Mouse (Mus musculus): Measurements from ENCODE around the gene Tmem161a.

The Tmem161a gene

GRCm38 (mm10) chr8:70172043-70172681 is at the start of gene Tmem161a:
Tmem161a (plus strand) TSS chr8:70172356.
- in situ Hi-C loops (cut with MboI; ENCODE audit: low pct_unique_long_range_greater_than_20kb in 1 of 2, low sequenced_read_pairs in 2 of 2, unreplicated experiment in 1 of 2), result no loop called here

DNA sequence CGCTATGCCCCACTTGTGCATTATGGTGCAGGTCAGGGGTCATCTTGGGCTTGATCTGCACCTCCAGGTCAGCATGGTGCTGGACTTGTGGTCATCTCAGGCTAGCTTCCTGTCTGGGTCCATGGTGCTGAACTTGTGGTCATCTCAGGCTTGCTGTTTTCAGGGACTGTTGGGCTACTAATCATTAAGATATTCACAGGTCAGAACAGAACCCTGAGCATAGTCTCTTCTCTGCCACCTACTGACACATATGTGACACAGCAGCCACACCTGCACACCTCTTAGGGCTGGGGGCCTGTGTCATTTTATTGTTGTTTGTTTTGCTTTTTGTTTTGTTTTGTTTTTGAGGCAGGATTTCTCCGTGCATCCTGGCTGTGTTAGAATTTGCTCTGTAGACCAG is 49.3 kb upstream of the Tmem161a start:
- in situ Hi-C loops (cut with MboI; ENCODE audit: low pct_unique_long_range_greater_than_20kb in 1 of 2, low sequenced_read_pairs in 2 of 2, unreplicated experiment in 1 of 2), result no loop called here

DNA sequence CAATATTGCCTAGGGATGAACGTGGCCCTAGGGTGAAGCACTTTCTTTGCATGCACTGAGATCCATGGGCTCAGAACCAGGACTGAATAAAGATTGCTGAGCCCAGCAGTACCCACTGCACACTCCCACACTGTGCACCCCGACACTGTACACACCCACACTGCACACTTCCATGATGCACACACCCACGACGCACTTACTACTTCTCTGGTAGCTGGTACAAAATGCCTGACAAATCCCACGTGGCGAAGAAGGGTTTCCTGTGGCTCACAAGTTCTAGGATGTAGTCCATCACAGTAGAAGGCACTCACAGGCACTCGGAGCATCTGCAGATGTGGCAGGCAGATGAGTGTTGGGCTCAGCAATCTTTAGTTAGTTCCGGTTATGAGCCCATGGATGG is 47.2 kb upstream of the Tmem161a start:
- in situ Hi-C loops (cut with MboI; ENCODE audit: low pct_unique_long_range_greater_than_20kb in 1 of 2, low sequenced_read_pairs in 2 of 2, unreplicated experiment in 1 of 2), result no loop called here

DNA sequence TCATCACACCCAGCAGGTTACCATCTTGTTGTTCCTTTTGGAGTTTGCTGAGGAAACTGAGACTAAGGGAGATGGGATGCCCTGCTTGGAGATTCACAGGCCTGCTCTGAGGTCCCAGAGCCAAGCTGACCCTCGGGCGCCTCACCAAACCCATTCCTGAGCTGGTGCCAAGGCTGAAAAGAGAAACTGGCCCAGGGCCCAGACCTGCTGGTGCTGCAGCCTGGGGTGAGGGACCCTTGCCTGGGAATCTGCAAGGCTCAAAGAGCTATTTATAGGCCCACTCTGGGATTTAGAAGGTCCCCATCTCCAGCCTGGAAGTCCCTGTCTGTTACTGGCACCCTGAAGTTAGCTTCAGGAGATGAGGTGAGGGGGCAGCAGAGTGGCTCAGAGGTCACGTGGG is 43.7 kb upstream of the Tmem161a start:
- in situ Hi-C loops (cut with MboI; ENCODE audit: low pct_unique_long_range_greater_than_20kb in 1 of 2, low sequenced_read_pairs in 2 of 2, unreplicated experiment in 1 of 2), result no loop called here

DNA sequence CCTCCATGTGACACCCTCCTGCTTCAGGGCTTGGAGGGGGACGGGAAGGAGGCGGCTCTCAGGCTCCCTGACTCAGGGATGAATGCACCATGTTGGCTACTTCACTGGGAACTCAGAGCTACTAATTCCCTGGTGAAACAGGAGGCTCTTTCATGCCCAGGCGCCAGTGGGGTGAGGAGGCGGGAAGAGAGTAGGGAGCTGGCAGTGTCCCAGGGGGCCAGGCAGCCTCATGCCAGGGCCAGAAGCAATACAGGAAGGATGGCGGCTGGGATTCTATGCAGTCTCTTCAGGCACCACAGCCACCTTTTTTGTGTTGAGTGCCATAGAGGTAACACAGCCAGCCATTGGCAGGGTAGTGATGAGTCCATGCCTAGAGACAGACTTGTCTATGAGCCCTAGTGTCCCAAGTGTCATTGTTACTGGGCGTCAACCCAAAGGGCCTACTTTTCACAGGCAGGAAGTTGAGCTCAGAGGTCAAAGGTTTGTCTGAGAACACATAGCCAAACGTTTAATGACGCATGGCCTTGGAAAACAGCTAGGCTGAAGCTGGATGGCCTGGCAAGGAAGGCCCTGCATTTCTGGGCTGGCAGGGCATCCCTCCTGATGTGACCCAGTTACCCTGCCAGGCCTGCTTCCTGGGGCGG is 42.7 kb upstream of the Tmem161a start:
- in situ Hi-C loops (cut with MboI; ENCODE audit: low pct_unique_long_range_greater_than_20kb in 1 of 2, low sequenced_read_pairs in 2 of 2, unreplicated experiment in 1 of 2), result no loop called here

GRCm38 (mm10) chr8:70130066-70130465 is 42.1 kb upstream of the Tmem161a start:
- in situ Hi-C loops (cut with MboI; ENCODE audit: low pct_unique_long_range_greater_than_20kb in 1 of 2, low sequenced_read_pairs in 2 of 2, unreplicated experiment in 1 of 2), result no loop called here

DNA sequence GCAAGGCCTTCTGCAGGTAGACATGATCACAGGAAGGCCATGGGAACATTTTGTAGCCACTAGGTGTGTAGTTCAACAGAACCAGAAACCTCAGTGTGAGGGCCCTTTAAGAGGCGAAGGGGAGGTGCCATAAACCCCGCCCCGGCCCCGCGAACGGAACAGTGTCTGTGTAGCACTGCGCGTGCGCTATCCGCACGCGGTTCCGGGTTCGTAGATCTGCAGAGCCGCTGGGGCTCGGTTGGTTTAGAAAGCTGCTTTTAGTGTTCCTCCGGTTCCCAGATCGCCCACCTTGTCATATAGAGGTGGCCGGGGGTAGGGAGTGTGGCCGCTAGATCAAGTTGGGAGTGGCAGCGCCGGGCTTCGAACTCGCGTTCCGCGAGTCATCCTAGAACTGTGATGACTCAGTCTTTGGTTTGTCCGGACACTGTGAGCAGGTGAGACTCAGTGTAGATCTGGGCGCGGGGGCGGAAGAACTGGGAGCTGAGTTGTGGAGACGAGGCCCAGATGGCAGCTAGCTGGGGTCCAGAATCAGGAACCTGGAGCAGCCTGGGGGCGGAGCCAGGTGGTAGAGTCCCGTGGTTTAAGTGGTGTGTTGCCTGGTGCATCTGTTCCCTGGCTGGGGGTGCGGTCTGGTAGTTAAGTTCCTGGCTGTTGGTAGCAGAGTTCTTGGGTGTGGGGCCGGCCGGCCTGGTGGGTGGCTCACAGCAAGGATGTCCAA is 40.8 kb upstream of the Tmem161a start, which contains the start of gene Nr2c2ap:
TSS of gene Nr2c2ap (plus strand) at position 168 of the 718 bp plus-strand sequence.
- in situ Hi-C loops (cut with MboI; ENCODE audit: low pct_unique_long_range_greater_than_20kb in 1 of 2, low sequenced_read_pairs in 2 of 2, unreplicated experiment in 1 of 2), result no loop called here

DNA sequence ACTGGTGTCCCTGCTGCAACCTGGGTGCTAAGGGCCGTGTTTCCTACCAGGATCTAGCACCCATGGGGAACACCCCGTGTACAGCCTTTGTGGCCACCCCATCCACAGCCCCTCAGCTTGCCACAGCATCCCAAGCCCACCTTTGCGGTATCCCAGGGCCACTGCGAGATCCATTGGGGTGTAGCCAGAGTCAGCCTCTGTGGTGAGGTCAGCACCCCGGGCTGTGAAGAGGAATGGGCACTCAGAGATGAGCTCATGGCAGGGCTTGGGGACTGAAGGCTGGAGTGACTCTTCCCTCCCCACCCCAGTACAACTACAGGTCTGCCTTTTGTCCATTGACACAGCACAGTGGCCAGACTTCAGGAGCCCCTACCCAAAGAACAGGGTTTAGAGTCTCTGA is 38.1 kb upstream of the Tmem161a start:
- in situ Hi-C loops (cut with MboI; ENCODE audit: low pct_unique_long_range_greater_than_20kb in 1 of 2, low sequenced_read_pairs in 2 of 2, unreplicated experiment in 1 of 2), result no loop called here

DNA sequence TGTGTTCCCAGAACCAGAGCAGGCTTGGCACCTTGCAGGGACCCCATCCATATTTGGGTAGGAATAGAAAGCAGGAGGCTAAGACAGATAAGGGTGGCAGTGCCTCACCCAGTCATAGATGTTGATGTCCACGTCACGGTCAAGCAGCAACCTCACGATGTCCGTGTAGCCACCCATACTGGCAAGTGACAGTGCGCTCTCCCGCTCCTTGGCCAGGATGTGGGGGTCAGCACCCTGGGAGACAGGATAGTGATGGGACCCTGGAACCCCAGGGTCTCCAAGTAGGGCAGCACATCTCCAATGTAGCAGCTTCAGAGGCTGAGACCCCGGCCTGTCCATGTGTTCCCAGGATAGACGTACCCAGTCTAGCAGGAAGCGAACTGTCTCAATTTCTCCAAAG is 37.2 kb upstream of the Tmem161a start:
- in situ Hi-C loops (cut with MboI; ENCODE audit: low pct_unique_long_range_greater_than_20kb in 1 of 2, low sequenced_read_pairs in 2 of 2, unreplicated experiment in 1 of 2), result no loop called here

GRCm38 (mm10) chr8:70136591-70136990 is 35.6 kb upstream of the Tmem161a start:
- in situ Hi-C loops (cut with MboI; ENCODE audit: low pct_unique_long_range_greater_than_20kb in 1 of 2, low sequenced_read_pairs in 2 of 2, unreplicated experiment in 1 of 2), result no loop called here

DNA sequence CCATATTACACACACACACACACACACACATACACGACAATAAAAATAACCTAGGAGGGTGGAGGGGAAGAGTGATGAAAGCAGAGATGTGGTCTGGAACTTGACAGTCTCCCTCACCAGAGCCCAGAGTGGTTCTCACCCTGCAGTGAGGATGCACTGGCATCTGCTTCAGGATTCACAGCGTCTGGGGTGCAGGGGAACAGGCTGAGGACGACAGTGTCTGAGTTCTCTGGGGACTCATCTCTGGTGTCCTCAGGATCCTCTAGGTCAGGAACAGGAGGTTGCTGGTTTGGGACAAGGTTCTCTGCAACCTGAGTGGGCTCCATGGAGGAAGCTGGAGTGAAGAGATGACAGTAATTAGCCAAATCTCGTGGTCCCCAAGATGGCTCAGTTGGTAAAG is 34.3 kb upstream of the Tmem161a start:
- in situ Hi-C loops (cut with MboI; ENCODE audit: low pct_unique_long_range_greater_than_20kb in 1 of 2, low sequenced_read_pairs in 2 of 2, unreplicated experiment in 1 of 2), result no loop called here

DNA sequence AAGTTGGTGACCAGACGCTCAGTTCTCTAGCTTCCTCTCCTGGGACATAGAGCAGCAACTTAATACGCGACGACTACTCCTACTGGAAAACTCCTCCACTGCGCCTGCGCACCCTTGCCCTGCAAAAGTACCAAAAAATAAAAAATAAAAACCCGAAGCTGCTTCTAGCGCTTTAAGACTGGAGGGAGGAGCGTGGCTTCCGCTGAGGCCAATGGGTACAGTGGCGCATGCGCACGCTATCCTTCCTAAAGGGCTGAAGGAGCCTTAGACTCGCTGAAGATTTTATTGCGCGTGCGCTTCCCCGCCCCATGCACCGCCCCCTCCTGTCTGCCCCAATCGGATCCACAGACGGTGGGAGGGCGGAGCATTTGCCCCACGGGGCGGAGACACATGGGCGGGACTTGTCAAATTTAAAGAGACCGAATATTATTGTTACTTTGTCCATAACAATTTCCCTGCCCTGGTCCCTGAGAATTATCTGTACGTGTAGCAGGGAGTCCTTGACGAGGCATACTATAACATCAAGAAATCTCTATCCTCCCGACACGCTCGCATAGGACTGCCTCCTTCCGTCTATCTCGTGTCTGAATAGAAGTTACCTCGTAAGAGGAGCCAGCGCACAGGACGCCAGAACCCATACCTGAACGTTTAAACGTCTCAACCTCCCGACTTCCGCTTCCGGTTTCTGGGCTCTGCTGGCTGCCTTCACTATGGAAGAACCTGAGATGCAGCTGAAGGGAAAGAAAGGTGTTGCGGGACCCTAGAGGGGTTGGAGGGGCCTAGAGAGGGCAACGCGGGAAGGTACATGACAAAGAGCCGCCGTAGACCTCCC is 32.9 kb upstream of the Tmem161a start, which contains the start of the genes Rfxank, Borcs8 and Mef2b:
TSS of gene Rfxank (minus strand) at position 129 of the 832 bp plus-strand sequence.
TSS of gene Borcs8 (plus strand) at position 474 of the 832 bp plus-strand sequence.
TSS of gene Mef2b (plus strand) at position 686 of the 832 bp plus-strand sequence.
- in situ Hi-C loops (cut with MboI; ENCODE audit: low pct_unique_long_range_greater_than_20kb in 1 of 2, low sequenced_read_pairs in 2 of 2, unreplicated experiment in 1 of 2), result no loop called here

DNA sequence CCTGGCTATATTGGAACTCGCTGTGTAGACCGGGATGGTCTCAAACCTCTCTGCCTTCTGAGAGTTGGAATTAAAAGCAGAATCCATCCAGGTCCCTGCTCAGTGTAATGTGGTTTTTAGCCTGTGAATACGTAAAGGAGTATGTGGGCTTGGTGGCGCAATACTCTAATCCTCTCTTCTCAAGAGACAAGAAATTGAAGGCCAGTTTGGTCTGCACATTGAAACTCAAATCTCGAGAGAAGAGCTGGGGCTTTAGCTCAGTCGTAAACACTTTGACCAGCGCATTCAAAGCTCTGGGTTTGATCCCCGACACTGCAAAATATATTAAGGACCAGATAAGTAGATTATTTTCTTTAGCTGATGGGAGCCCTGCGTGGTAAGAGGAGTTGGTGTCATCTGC is 32.2 kb upstream of the Tmem161a start:
- in situ Hi-C loops (cut with MboI; ENCODE audit: low pct_unique_long_range_greater_than_20kb in 1 of 2, low sequenced_read_pairs in 2 of 2, unreplicated experiment in 1 of 2), result no loop called here

DNA sequence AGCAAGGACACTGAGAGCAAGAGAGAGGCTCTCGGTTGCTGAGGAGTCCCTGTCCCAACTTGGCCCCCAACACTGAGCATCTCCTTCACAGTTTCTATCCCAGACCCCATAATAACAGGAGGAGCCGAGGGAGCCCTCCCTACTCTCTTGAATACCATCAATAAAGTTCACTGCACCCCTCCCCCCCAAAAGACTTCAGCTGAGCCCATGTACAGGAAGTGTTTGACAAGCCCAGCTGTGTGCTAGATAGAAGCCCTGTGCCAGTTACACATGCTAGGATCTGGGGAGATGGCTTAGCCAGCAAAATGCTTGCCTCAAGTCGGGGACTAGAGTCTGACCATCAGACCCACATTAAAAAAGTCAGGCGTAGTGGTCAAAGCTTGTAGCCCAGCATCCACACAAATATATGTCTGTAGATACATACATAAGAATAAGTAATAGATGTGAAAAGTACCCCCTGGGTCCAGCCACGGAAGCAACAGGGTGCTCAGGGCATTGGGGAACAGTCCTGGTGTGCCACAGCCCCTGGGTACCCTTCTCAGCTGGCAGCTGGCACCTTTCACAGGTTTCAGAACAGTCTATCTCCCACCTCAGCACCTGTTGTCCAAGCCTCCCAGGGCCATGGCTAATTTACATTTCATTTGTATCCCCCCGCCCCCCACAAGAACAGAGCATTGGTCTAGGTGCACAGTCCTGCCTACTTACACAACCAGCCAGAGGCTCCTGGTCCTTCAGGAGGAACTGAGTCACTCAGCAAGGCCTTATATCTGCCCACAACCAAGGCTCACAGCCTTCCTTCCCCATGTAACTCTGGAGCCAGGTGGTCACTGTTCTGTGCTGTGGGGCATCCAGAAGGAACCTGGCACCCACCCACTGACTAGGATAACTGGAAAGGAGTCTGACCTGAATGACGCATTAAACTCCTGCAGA is 24.2 kb upstream of the Tmem161a start:
- in situ Hi-C loops (cut with MboI; ENCODE audit: low pct_unique_long_range_greater_than_20kb in 1 of 2, low sequenced_read_pairs in 2 of 2, unreplicated experiment in 1 of 2), result no loop called here

GRCm38 (mm10) chr8:70150158-70150557 is 22.0 kb upstream of the Tmem161a start:
- in situ Hi-C loops (cut with MboI; ENCODE audit: low pct_unique_long_range_greater_than_20kb in 1 of 2, low sequenced_read_pairs in 2 of 2, unreplicated experiment in 1 of 2), result no loop called here

DNA sequence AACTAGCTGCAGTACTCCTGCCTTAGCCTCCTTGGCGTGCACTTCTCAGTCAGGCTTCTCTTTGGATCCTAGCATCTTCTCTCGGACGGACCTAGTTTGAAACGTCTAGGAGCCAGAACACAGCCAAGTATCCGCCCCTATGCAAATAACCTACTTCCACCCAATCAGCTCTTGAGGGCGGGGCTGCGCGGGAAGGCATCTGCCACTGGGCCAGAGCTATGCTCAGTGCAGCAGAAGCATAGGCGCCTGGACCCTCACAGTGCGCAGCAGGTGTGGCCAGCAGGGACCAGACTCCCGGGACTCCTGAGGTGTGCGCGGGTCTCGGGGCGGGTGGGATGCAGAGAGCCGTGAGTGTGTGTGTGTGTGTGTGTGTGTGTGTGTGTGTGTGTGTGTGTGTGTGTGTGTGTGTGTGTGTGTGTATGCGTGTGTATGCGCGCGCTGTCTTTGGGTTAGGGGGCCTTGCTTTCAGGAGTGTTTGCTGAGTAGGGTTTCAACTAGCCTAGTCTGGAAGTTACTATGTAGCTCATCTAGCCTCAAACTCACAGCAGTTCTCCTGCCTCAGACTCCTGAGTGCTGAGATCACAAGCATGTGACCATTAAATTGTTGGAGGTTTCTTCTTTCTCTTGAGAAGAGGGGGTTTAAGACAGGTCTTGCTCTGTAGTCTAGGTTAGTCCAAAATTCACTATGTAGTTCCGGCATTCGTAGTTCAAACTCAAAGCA is 19.5 kb upstream of the Tmem161a start:
- in situ Hi-C loops (cut with MboI; ENCODE audit: low pct_unique_long_range_greater_than_20kb in 1 of 2, low sequenced_read_pairs in 2 of 2, unreplicated experiment in 1 of 2), result no loop called here

- in situ Hi-C loops (cut with MboI; ENCODE audit: low pct_unique_long_range_greater_than_20kb in 1 of 2, low sequenced_read_pairs in 2 of 2, unreplicated experiment in 1 of 2), result no loop called here
Observed at GRCm38 (mm10) chr8:70157240-70157800, 14.8 kb upstream of the Tmem161a start.
